Mouse (Mus musculus) mouse trophoblast stem cell (cell line): Measurements from ENCODE around the gene Il1f6.
"Not testable (repeated sequence)": the region's sequence is repeated elsewhere in the genome, so short reads cannot be mapped to it uniquely, and the experiment has no call there.

ENCODE experiments used
- in situ Hi-C, 2 experiments: fragments of 300-500 bp; cut with MseI, MboI; formaldehyde crosslinking; loops; 2 replicates in 1 of 2; 3 replicates in 1 of 2; pipeline ENCODE4 v1.15.1; 2025

The Il1f6 gene

GRCm38 (mm10) chr2:24215118-24215517 is at the start of gene Il1f6:
Il1f6 (plus strand) TSS chr2:24215418.
- in situ Hi-C loops: no loop called here

- in situ Hi-C loops: not testable (repeated sequence)
Measured at GRCm38 (mm10) chr2:24181683-24182331, 33.4 kb upstream of the Il1f6 start.

- in situ Hi-C loops: not testable (repeated sequence)
Measured at GRCm38 (mm10) chr2:24182423-24183147, 32.6 kb upstream of the Il1f6 start.

- in situ Hi-C loops: not testable (repeated sequence)
Measured at GRCm38 (mm10) chr2:24184092-24184491, 31.1 kb upstream of the Il1f6 start.

- in situ Hi-C loops: no loop called here
Measured at GRCm38 (mm10) chr2:24186176-24186575, 29.0 kb upstream of the Il1f6 start, which contains the start of gene Il1f9. Il1f9 (plus strand) TSS chr2:24186476.

GRCm38 (mm10) chr2:24187585-24187984 is 27.6 kb upstream of the Il1f6 start:
- in situ Hi-C loops: no loop called here

- in situ Hi-C loops: no loop called here
Measured at GRCm38 (mm10) chr2:24188189-24188588, 27.0 kb upstream of the Il1f6 start.

GRCm38 (mm10) chr2:24227191-24227590 is 12.0 kb downstream of the Il1f6 start:
- in situ Hi-C loops: no loop called here

GRCm38 (mm10) chr2:24267503-24267902 is 52.3 kb downstream of the Il1f6 start:
- in situ Hi-C loops: no loop called here

- in situ Hi-C loops: no loop called here
Measured at GRCm38 (mm10) chr2:24273619-24274018, 58.4 kb downstream of the Il1f6 start.

GRCm38 (mm10) chr2:24275146-24275545 is 59.9 kb downstream of the Il1f6 start:
- in situ Hi-C loops: no loop called here
